Mouse (Mus musculus) liver, embryonic 11.5 days (tissue): ENCODE data around the gene Rab4b. TPM values are rescaled to one million over a fixed set of nuclear protein-coding genes. Genes with fewer than 3 reads are reported as not detected.

Experiments
- ATAC-seq: fragments of 200-750 bp; cut with Nextera tagmentation; replicated peaks from 2 replicates; pipeline ENCODE4 v1.8.0; 2017; ENCODE audit warnings: moderate number of reproducible peaks, mild to moderate bottlenecking, moderate TSS enrichment, moderate library complexity; ENCODE audit not compliant: low FRiP score
- DNase-seq: peaks from one replicate; pipeline ENCODE4 v3.0.0-alpha.2; 2017; ENCODE audit warnings: low spot score
- H3K27ac ChIP-seq: fragments of 300-500 bp; sonication (generic); 2 replicates; pipeline ENCODE4 v1.5.1; 2014; ENCODE audit warnings: mild to moderate bottlenecking, low read depth, low read length, control low read depth
- H3K27me3 ChIP-seq: fragments of 300-500 bp; sonication (generic); replicated peaks from 2 replicates; pipeline ENCODE4 v1.6.1; 2014; ENCODE audit warnings: low read length, mixed read lengths; ENCODE audit not compliant: control insufficient read depth, insufficient read depth
- H3K36me3 ChIP-seq: fragments of 300-500 bp; sonication (generic); 2 replicates; pipeline ENCODE4 v1.6.1; 2014; ENCODE audit warnings: mild to moderate bottlenecking, low read length, moderate library complexity, mixed read lengths; ENCODE audit not compliant: control insufficient read depth, insufficient read depth
- H3K4me1 ChIP-seq: fragments of 300-500 bp; sonication (generic); replicated peaks from 2 replicates; pipeline ENCODE4 v1.6.1; 2014; ENCODE audit warnings: low read length, mixed read lengths; ENCODE audit not compliant: control insufficient read depth, insufficient read depth
- H3K4me2 ChIP-seq: fragments of 300-500 bp; sonication (generic); 2 replicates; pipeline ENCODE4 v1.6.1; 2014; ENCODE audit warnings: mild to moderate bottlenecking, control low read depth, moderate library complexity
- H3K4me3 ChIP-seq: fragments of 300-500 bp; sonication (generic); 2 replicates; pipeline ENCODE4 v1.5.1; 2014; ENCODE audit warnings: low read depth, low read length, control low read depth
- H3K9ac ChIP-seq: fragments of 300-500 bp; sonication (generic); 2 replicates; pipeline ENCODE4 v1.6.1; 2014; ENCODE audit warnings: low read depth, low read length, control low read depth
- H3K9me3 ChIP-seq: fragments of 300-500 bp; sonication (generic); 2 replicates; pipeline ENCODE4 v1.6.1; 2016; ENCODE audit warnings: low read length, inconsistent platforms, mixed read lengths; ENCODE audit not compliant: control insufficient read depth
- WGBS: fragments of 180-500 bp; shearing (Covaris S2); extraction: QIAGEN DNeasy Blood & Tissue Kit; methylation state at CpG from one replicate; pipeline ENCODE4 v1.1.7; 2014; 5-methylcytosine and 5-hydroxymethylcytosine counted together
- polyA plus RNA-seq: library from polyadenylated mRNA; unstranded; fragments of >200 nt; fragmentation: Nextera tagmentation; extraction: Ambion mirVana; gene quantifications from 2 replicates; pipeline ENCODE4 v1.2.1, GENCODE M21; 2014

Gene Rab4b
- polyA plus RNA-seq, 1 experiment from 2014 or later = 44.8 TPM

DNA sequence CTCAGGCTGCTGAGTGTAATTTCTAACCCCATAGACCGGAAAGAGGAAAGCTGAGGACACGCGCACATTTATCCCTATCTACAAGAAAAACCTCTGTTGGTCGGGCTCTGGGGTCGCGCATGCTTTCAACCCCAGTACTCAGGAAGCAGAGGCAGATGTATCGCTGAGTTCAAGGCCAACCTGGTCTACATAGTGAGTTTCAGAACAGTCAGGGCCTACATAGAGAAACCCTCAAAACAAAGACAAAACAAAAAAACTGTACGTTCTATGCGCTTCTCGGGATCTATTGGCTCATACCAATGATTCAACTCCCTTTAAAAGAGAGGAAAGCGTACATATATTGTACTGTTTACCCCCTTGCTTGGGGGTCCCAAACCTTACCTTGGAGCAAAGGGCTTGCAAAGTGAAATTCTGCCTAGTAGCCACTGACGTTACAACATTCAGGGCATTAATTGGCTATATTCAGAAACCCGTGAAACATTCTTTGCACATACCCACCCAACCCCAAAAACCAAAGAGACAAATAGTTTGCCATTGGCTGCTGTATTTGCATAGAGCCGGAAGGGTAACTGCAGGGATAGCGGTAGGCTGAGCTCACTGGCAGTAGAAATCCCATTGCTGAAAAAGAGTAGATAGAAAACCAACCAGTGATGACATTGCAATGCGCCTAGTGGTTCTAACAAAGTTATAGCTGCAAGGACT is 672 bp upstream of the Rab4b start:
- no peak for ATAC-seq
- 44% methylated on average over 16 of the region's 16 CpGs for WGBS

DNA sequence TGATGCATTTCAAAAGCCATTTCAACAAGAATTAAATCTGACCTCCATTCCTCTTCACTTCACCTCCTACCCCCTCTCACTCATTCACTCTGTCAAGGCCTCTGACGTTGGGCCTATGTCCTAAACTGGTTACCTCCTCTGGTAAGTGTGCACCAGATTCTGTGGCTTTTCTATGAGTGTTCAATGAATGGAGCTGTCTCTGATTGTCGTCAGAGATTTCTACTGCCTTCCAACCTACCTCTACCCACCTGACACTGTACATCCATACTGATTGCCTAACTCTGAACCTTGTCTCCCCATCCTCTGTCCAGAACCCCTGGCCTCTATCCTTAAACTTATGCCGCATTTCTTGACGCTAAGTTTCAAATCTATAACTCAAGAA is 763 bp downstream of the Rab4b start:
- WGBS = 19% methylated on average over 4 of the region's 4 CpGs
- Histone ChIP-seq H3K4me2 (peak overlapping the region; percentile 70), H3K9ac (peak overlapping the region; percentile 63), H3K9me3 (no peaks in the 10 kb centered on the region), H3K27me3 (no peaks in the 10 kb centered on the region), H3K36me3 (peaks cover 3% of the 10 kb centered on the region; the same call in 1 of the 2 replicates), H3K27ac (peak overlapping the region; percentile 78), H3K4me1 (peaks cover 10% of the 10 kb centered on the region), H3K4me3 (peak overlapping the region; percentile 73)
- DNase-seq = no peak
- no peak for ATAC-seq

More for the DNA sequence above, 672 bp upstream of the Rab4b start:
- H3K9me3 ChIP-seq = no peaks in the 10 kb centered on the region
- peak overlapping the region; percentile 67 for H3K27ac ChIP-seq
- H3K9ac ChIP-seq = peak overlapping the region; percentile 41; the same call in 1 of the 2 replicates
- H3K27me3 ChIP-seq = no peaks in the 10 kb centered on the region
- H3K36me3 ChIP-seq = 0 out of 2 replicates have a peak, but pooled peaks cover 5% of the 10 kb centered on the region
- H3K4me1 ChIP-seq = peaks cover 8% of the 10 kb centered on the region
- peak overlapping the region; percentile 73 for H3K4me3 ChIP-seq
- peak overlapping the region; percentile 70 for H3K4me2 ChIP-seq
- DNase-seq = no peak

DNA sequence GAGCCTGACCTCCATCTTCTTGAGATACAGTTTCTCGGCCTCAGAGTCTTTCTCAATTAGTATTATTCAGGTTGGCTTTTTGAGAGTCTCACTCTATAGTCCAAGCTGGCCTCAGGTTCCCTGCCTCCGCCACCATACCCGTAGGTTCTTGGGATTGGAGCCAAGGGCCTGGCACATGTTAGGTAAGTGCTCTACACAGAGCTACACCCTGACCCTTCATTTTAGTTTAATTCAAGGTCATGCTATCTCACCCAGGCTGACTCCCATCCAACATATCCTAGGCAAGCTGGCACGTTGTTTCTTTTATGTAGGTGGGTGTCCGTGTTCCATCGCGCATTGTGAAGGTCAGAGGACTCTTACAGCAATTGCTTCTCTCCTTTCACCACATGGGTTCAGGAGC is 3.8 kb downstream of the Rab4b start:
- no peak overlapping the region for H3K4me3 ChIP-seq
- no peak overlapping the region for H3K27ac ChIP-seq
- no peaks in the 10 kb centered on the region for H3K9me3 ChIP-seq
- H3K27me3 ChIP-seq = no peaks in the 10 kb centered on the region
- DNase-seq (no peak), ATAC-seq (no peak)
- H3K9ac ChIP-seq = no peak overlapping the region
- H3K36me3 ChIP-seq = peaks cover 10% of the 10 kb centered on the region; the same call in 1 of the 2 replicates
- peaks cover 8% of the 10 kb centered on the region for H3K4me1 ChIP-seq
- 93% methylated on average over 7 of the region's 7 CpGs for WGBS
- H3K4me2 ChIP-seq = no peak overlapping the region

DNA sequence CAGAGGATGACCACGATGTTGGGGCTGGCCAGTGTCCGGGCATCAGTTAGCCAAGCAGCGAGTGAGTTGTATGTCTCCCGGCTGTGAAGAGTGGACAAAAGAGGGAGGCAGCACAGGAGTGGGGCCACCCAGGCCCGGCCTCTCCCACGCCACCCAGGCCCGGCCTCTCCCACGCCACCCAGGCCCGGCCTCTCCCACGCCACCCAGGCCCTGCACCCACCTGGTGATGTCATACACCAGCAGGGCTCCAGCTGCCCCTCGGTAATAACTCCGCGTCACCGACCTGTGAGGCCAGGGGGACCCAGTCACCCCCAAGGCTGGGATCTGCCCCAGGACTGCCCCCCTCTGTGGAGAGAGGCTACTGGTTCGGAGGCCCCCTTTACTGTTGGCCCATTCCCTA is 4.2 kb downstream of the Rab4b start:
- Histone ChIP-seq H3K4me2 (no peak overlapping the region), H3K27me3 (no peaks in the 10 kb centered on the region), H3K9me3 (no peaks in the 10 kb centered on the region), H3K4me1 (peaks cover 4% of the 10 kb centered on the region), H3K9ac (no peak overlapping the region), H3K27ac (no peak overlapping the region), H3K4me3 (no peak overlapping the region), H3K36me3 (peaks cover 10% of the 10 kb centered on the region; the same call in 1 of the 2 replicates)
- no peak for ATAC-seq
- DNase-seq = no peak
- 92% methylated on average over 15 of the region's 15 CpGs for WGBS

DNA sequence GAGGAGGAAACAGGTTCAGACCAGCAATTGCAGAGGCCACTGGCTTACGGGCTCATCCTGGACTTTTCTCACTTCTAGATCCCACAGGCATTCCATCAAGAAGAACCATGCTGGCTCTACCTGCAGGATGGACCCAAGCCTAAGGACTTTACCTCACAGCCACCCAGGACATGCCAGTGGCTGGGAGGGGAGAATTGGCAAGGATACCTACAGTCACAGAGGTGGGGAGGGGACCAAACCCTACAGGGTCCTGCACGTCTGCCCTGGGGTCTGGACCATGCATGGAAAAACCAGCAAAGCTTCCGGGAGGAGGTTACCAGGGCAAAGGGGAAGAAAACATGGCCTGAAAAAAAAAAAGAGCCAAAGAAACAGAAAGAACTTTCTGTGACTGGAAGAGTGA is 7.7 kb downstream of the Rab4b start:
- H3K4me1 ChIP-seq = peaks cover 16% of the 10 kb centered on the region
- no peaks in the 10 kb centered on the region for H3K9me3 ChIP-seq
- H3K27ac ChIP-seq = no peak overlapping the region
- ATAC-seq = no peak
- H3K4me2 ChIP-seq = no peak overlapping the region
- H3K9ac ChIP-seq = no peak overlapping the region
- no peaks in the 10 kb centered on the region for H3K27me3 ChIP-seq
- no peak overlapping the region for H3K4me3 ChIP-seq
- peaks cover 10% of the 10 kb centered on the region; the same call in 1 of the 2 replicates for H3K36me3 ChIP-seq
- 90% methylated on average over 3 of the region's 3 CpGs for WGBS
- DNase-seq = no peak

DNA sequence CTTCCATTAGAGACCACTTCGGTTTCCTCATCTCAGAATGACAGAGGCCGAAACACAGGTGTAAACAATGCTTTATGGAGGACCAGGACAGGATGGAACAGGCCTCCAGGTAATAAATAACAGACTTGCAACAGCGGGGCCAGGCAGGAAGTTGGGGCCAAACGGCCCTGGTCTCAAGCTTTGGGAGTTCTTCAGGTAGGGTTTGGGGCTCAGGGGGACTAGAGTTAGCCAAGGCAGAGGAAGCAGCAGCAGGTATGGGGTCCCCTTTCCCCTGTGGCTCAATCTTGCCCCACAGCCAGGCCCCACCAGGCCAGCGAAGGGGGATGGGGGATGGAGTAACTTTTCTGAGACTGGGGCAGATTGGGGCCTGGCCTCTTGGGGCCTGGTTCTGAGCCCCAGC is 10.3 kb downstream of the Rab4b start:
- H3K4me3 ChIP-seq = no peak overlapping the region
- H3K9ac ChIP-seq = no peak overlapping the region
- DNase-seq = no peak
- H3K36me3 ChIP-seq = peaks cover 17% of the 10 kb centered on the region
- H3K9me3 ChIP-seq = no peaks in the 10 kb centered on the region
- H3K27ac ChIP-seq = peak overlapping the region; percentile 28; the same call in 1 of the 2 replicates
- no peak overlapping the region for H3K4me2 ChIP-seq
- no peaks in the 10 kb centered on the region for H3K27me3 ChIP-seq
- ATAC-seq = no peak
- 86% methylated on average over 5 of the region's 5 CpGs for WGBS
- H3K4me1 ChIP-seq = peaks cover 31% of the 10 kb centered on the region

DNA sequence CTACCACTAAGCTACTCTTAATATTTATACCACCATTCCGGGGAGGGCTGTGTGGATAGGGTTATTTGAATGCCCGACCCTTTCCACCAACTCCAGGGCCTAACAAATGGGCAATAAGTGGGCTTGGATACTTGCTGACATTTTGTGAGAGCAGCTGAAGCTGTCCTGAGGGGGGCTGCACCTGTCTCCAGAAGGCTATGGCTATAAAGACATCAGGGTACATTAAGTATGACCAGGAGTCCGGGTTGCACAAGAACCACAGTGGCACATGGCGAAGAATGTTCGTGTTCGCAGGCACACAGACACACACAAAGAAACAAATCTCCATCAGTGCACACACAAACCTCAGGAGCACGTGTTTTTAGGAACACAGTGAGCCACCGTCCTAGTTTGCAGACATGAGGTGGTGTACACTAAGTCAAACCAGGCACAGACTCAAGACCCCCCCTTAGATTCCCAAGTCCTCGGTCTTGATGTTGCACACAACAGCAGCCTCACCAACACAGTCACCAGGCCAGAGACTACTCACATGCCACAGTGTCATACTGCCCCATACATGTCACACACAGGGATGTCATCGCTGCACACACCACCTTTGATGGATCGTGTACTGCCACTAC is 11.1 kb downstream of the Rab4b start:
- DNase-seq (no peak), ATAC-seq (no peak)
- Histone ChIP-seq H3K27me3 (no peaks in the 10 kb centered on the region), H3K36me3 (peaks cover 13% of the 10 kb centered on the region), H3K4me2 (peak overlapping the region; percentile 89), H3K9me3 (no peaks in the 10 kb centered on the region), H3K4me1 (peaks cover 33% of the 10 kb centered on the region), H3K9ac (peak overlapping the region; percentile 90), H3K27ac (peak overlapping the region; percentile 93), H3K4me3 (peak overlapping the region; percentile 76)
- WGBS = 78% methylated on average over 11 of the region's 11 CpGs

DNA sequence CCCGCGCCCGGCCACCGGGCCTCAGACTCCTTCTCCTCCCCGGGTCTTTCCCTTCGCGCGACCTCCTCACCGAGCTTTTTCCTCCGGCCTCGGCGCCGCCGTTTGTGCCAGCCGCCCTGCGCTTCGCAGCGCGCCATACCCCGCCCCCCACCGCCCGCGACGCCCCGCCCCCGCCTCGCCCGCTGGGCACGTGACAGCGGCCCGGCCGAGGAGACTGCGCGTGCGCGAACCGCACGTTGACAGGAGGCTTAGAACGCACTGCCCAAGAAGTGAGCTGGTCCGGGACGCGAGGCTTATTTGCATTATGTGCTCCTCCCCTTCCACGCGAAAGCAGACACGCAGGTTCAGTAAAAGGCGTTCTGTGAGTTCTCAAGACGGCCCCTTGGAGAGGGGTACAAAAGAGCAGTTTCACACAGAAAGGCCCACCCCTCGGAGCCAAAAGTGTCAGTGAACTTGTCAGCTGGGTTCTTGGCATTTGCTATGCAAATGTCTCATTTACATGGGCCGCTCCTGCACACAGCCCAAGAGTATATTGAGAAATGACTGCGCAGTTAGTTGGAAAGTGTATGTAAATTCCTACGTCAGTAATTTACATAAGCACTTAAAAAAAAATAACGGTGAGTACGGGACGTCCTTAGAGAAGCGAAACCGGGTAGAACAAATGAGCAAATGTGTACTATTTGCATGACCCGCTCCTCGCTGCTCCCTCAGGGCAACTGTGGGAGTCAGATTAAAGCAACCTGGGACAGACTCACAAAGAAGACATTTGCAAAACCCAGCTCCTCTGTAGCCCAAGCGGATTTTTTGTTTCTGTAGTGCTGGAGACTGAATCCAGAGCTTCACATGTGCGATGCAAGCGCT is 11.9 kb downstream of the Rab4b start, which contains the start of gene Egln2:
Gene Egln2, minus strand, starts transcription at position 189 of the 861 bp plus-strand sequence.
- Histone ChIP-seq H3K4me2 (peak within 1 kb of the TSS; percentile 89), H3K27ac (peak within 1 kb of the TSS; percentile 93), H3K4me1 (peaks cover 35% of the 10 kb centered on the region), H3K9me3 (no peaks in the 10 kb centered on the region), H3K27me3 (no peaks in the 10 kb centered on the region), H3K36me3 (peaks cover 13% of the 10 kb centered on the region), H3K4me3 (peak within 1 kb of the TSS; percentile 76), H3K9ac (peak within 1 kb of the TSS; percentile 90)
- DNase-seq = peak; percentile 98
- 1% methylated on average over 51 of the region's 61 CpGs for WGBS
- peak; percentile 83 for ATAC-seq
